Mouse (Mus musculus): Measurements from ENCODE around the gene Acta2. TPM values are rescaled to one million over a fixed set of nuclear protein-coding genes. Genes with fewer than 3 reads are reported as not detected.

The Acta2 gene
- polyA plus RNA-seq (2017; shearing (Covaris generic)), result 0.45 TPM

DNA sequence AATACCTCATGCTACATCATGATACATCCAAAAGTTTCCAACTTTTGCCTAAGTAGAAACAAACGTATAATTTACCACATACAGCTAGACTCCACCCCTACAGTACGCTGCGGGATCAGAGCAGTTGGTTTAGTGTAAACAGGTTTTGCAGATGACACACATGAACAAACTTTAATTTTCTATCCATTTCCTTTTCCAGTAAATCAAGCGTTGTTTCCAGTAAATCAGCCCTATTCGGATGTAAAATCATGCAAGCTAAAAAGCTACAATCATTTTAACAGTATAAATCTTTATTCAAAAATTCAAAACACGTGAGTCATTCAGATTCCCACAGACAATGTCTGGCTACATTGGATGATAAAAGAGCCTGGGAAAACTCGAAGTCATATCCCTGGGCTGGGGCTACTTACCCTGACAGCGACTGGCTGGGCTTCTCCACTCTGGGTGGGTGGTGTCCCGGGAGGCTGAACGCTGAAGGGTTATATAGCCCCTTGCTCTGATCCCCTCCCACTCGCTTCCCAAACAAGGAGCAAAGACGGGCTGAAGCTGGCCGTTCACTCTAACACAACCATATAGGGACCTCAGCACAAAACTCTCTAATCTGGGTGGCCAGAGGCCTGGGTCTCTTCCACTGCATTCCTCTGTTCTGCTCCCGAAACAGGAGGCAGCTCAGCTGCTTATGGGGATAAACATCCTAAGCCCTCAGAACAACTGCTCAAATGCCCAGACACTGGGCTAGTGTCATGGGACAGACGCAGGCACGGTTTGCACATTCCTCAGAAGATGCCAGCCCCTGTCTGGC is at the start of gene Acta2:
Acta2 (minus strand) TSS at position 711 of the 802 bp plus-strand sequence.

GRCm38 (mm10) chr19:34289948-34290789 is 34.8 kb upstream of the Acta2 start, which contains the start of gene Fas:
TSS of gene Fas (plus strand) at chr19:34290666.

DNA sequence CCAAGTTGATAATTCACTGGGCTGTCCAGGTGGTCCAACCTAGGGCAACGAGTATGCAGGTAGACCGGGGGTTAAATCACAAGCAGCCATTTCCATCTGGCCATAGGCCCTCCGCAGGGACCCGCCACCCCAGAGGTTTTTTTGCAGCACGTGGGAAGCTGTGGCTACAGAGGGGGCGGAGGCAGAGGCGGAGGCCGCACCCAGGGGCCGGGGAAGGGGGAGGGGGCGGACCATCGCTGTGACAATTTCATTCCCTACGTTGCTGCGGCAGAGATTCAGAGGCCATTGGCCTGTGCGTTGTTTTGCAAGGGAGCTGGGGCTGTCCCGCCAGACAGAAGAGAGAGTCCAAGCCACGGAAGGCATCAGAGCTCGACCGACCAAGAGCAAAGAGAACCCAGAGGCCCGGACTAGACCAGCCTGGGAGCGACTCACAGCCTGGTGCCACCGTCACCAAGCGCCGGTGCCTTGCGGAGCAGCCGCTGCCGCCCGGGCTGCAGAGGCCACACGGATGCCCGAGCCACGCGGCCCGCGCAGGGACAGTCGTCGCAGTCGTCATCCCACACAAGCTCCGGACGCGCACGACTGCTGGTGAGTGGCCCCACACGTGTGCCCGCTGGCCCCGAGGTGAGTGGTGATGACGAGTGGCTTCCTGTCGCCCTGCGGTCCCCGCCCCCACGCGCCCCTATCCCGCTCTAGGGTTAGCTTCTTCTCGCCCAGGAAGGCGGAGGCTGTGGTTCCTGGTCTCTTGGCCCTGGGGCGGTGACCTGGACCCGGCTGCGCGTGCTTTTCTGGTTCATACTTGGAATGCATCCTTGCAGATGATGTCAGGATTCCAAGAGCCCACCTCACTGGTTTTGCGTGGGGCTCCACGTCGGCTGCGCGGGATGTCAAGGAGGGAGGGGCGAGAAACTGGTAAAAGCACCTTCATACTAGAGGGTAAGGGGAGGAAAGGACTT is 63.1 kb downstream of the Acta2 start, which contains the start of gene Stambpl1:
Stambpl1 (plus strand) TSS at position 222 of the 956 bp plus-strand sequence.

Other genes with a start within 250 kb of the Acta2 start
- gene Lipk, start 247.3 kb downstream of the Acta2 start, polyA plus RNA-seq (2017; shearing (Covaris generic)), result not detected
- gene Lipn, start 188.2 kb downstream of the Acta2 start, polyA plus RNA-seq (2017; shearing (Covaris generic)), result not detected
- not detected for gene Lipm, start 154.7 kb downstream of the Acta2 start, polyA plus RNA-seq (2017; shearing (Covaris generic))
- not detected for gene Ankrd22, start 89.5 kb downstream of the Acta2 start, polyA plus RNA-seq (2017; shearing (Covaris generic))
- 49.4 TPM for gene Stambpl1, start 63.4 kb downstream of the Acta2 start, polyA plus RNA-seq (2017; shearing (Covaris generic))
- 87.6 TPM for gene Fas, start 35.1 kb upstream of the Acta2 start, polyA plus RNA-seq (2017; shearing (Covaris generic))
- gene Ch25h, start 219.6 kb upstream of the Acta2 start, polyA plus RNA-seq (2017; shearing (Covaris generic)), result 0.55 TPM

Measured in effector memory CD4-positive, alpha-beta T cell, adult 7 months (primary cell).